Mouse (Mus musculus) intestine, postnatal 0 days (tissue): Measurements from ENCODE around the gene Glcci1. TPM values are rescaled to one million over a fixed set of nuclear protein-coding genes. Genes with fewer than 3 reads are reported as not detected.

Source experiments
- ATAC-seq: fragments of 200-750 bp; cut with Nextera tagmentation; 2 replicates; pipeline ENCODE4 v1.8.0; 2017; ENCODE audit warnings: mild to moderate bottlenecking, moderate TSS enrichment, moderate library complexity
- H3K27ac ChIP-seq: fragments of 300-500 bp; sonication (generic); 2 replicates; pipeline ENCODE4 v1.5.1; 2014; ENCODE audit warnings: mild to moderate bottlenecking, low read depth, low read length, moderate library complexity
- H3K27me3 ChIP-seq: fragments of 300-500 bp; sonication (generic); replicated peaks from 2 replicates; pipeline ENCODE4 v1.6.1; 2014; ENCODE audit warnings: low read length, mixed read lengths; ENCODE audit not compliant: control insufficient read depth, insufficient read depth
- H3K36me3 ChIP-seq: fragments of 300-500 bp; sonication (generic); 2 replicates; pipeline ENCODE4 v1.6.1; 2014; ENCODE audit warnings: mild to moderate bottlenecking, moderate library complexity; ENCODE audit not compliant: control insufficient read depth, insufficient read depth
- H3K4me1 ChIP-seq: fragments of 300-500 bp; sonication (generic); replicated peaks from 2 replicates; pipeline ENCODE4 v1.6.1; 2014; ENCODE audit warnings: antibody characterized with exemption, low read length, mixed read lengths; ENCODE audit not compliant: control insufficient read depth, insufficient read depth
- H3K4me2 ChIP-seq: fragments of 300-500 bp; sonication (generic); replicated peaks from 2 replicates; pipeline ENCODE4 v1.6.1; 2014; ENCODE audit warnings: low read depth, mild to moderate bottlenecking, moderate library complexity
- H3K4me3 ChIP-seq: fragments of 300-500 bp; sonication (generic); 2 replicates; pipeline ENCODE4 v1.5.1; 2014; ENCODE audit warnings: low read depth, low read length
- H3K9ac ChIP-seq: fragments of 300-500 bp; sonication (generic); 2 replicates; pipeline ENCODE4 v1.6.1; 2014; ENCODE audit warnings: mild to moderate bottlenecking, low read depth, low read length
- H3K9me3 ChIP-seq: fragments of 300-500 bp; sonication (generic); 2 replicates; pipeline ENCODE4 v1.6.1; 2016; ENCODE audit warnings: mixed run types; ENCODE audit not compliant: control insufficient read depth
- CTCF ChIP-seq: sonication (generic); IDR thresholded peaks from 2 replicates; pipeline ENCODE4 v1.5.1; 2016; ENCODE audit warnings: low read depth, mild to moderate bottlenecking, control low read depth, antibody characterized with exemption, moderate library complexity
- WGBS: fragments of 180-500 bp; shearing (Covaris S2); extraction: QIAGEN DNeasy Blood & Tissue Kit; methylation state at CpG from one replicate; pipeline ENCODE4 v1.1.7; 2014; 5-methylcytosine and 5-hydroxymethylcytosine counted together
- polyA plus RNA-seq: library from polyadenylated mRNA; unstranded; fragments of >200 nt; fragmentation: Nextera tagmentation; extraction: Ambion mirVana; gene quantifications from 2 replicates; pipeline ENCODE4 v1.2.1, GENCODE M21; 2015

Glcci1 gene
- polyA plus RNA-seq, 1 experiment from 2014 or later = 3.9 TPM

- ATAC-seq = no peak
- Histone ChIP-seq H3K36me3 (no peaks in the 10 kb centered on the region), H3K4me3 (no peak overlapping the region), H3K9me3 (no peaks in the 10 kb centered on the region), H3K27me3 (no peaks in the 10 kb centered on the region), H3K27ac (no peak overlapping the region), H3K4me2 (no peak overlapping the region), H3K9ac (no peak overlapping the region), H3K4me1 (no peaks in the 10 kb centered on the region)
- no peak for TF ChIP-seq CTCF
- WGBS = 69% methylated on average over 4 of the region's 4 CpGs
Measured at GRCm38 (mm10) chr6:8619582-8620350, 110.4 kb downstream of the Glcci1 start.

GRCm38 (mm10) chr6:8623045-8623444 lies 113.6 kb downstream of the Glcci1 start:
- Histone ChIP-seq H3K27me3 (no peaks in the 10 kb centered on the region), H3K4me2 (no peak overlapping the region), H3K36me3 (no peaks in the 10 kb centered on the region), H3K9ac (no peak overlapping the region), H3K4me1 (no peaks in the 10 kb centered on the region), H3K9me3 (no peaks in the 10 kb centered on the region), H3K4me3 (no peak overlapping the region), H3K27ac (no peak overlapping the region)
- WGBS = 72% methylated on average over 3 of the region's 3 CpGs
- ATAC-seq = no peak
- no peak for TF ChIP-seq CTCF

GRCm38 (mm10) chr6:8628226-8628625 lies 118.8 kb downstream of the Glcci1 start:
- Histone ChIP-seq H3K4me1 (no peaks in the 10 kb centered on the region), H3K27me3 (no peaks in the 10 kb centered on the region), H3K9ac (no peak overlapping the region), H3K27ac (no peak overlapping the region), H3K4me3 (no peak overlapping the region), H3K9me3 (no peaks in the 10 kb centered on the region), H3K36me3 (no peaks in the 10 kb centered on the region), H3K4me2 (no peak overlapping the region)
- ATAC-seq = no peak
- no peak for TF ChIP-seq CTCF
- 92% methylated on average over 8 of the region's 8 CpGs for WGBS

GRCm38 (mm10) chr6:8628715-8629267 lies 119.4 kb downstream of the Glcci1 start:
- TF ChIP-seq CTCF = no peak
- Histone ChIP-seq H3K27me3 (no peaks in the 10 kb centered on the region), H3K9ac (no peak overlapping the region), H3K36me3 (no peaks in the 10 kb centered on the region), H3K4me2 (no peak overlapping the region), H3K4me1 (no peaks in the 10 kb centered on the region), H3K4me3 (no peak overlapping the region), H3K9me3 (no peaks in the 10 kb centered on the region), H3K27ac (no peak overlapping the region)
- 94% methylated on average over 7 of the region's 7 CpGs for WGBS
- ATAC-seq = no peak

GRCm38 (mm10) chr6:8630531-8630930 lies 121.1 kb downstream of the Glcci1 start:
- H3K4me2 ChIP-seq = no peak overlapping the region
- no peak for ATAC-seq
- no peaks in the 10 kb centered on the region for H3K36me3 ChIP-seq
- H3K27me3 ChIP-seq = no peaks in the 10 kb centered on the region
- 58% methylated on average over 7 of the region's 7 CpGs for WGBS
- TF ChIP-seq CTCF = no peak
- H3K9me3 ChIP-seq = no peaks in the 10 kb centered on the region
- no peak overlapping the region for H3K4me3 ChIP-seq
- no peak overlapping the region for H3K27ac ChIP-seq
- H3K4me1 ChIP-seq = no peaks in the 10 kb centered on the region
- no peak overlapping the region for H3K9ac ChIP-seq

GRCm38 (mm10) chr6:8631362-8631761 lies 122.0 kb downstream of the Glcci1 start:
- Histone ChIP-seq H3K9me3 (no peaks in the 10 kb centered on the region), H3K4me2 (no peak overlapping the region), H3K9ac (no peak overlapping the region), H3K36me3 (no peaks in the 10 kb centered on the region), H3K4me1 (no peaks in the 10 kb centered on the region), H3K27me3 (no peaks in the 10 kb centered on the region), H3K4me3 (no peak overlapping the region), H3K27ac (no peak overlapping the region)
- ATAC-seq = no peak
- no peak for TF ChIP-seq CTCF
- 88% methylated on average over 8 of the region's 8 CpGs for WGBS
